Mouse (Mus musculus): ENCODE data around the gene Nacc2. TPM values are rescaled to one million over a fixed set of nuclear protein-coding genes. Genes with fewer than 3 reads are reported as not detected.
A peak's percentile ranks its signal among the peaks of the same experiment; 100 is the strongest.

Gene Nacc2
- polyA plus RNA-seq, 1 experiment from 2014 or later = 10.4 TPM

DNA sequence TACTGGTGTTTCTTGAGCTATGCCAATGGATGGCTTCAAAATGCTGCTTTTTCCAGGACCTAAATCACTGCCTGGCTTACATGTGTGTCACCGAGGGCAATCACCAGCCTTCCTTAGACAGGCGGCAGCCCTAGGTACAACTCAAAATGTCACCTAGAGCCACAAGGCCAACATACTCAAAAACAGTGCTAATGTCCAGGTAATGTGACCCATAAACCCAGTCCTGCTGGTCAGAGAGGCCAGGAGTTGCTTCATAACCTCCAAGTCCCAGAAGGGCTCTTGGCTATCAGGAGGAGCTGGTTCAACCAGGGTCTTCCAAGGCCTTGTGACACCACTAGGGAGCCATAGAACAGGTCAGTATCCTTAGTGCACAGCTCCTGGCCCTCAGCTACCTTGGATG, 11.6 kb upstream of the Nacc2 start:
- H3K36me3 ChIP-seq (ENCODE audit: control insufficient read depth, insufficient read depth, low read length) = peaks cover 5% of the 10 kb centered on the region; the same call in 1 of the 2 replicates
- H3K4me1 ChIP-seq (ENCODE audit: control insufficient read depth, insufficient read depth, low read length) = peaks cover 18% of the 10 kb centered on the region
- no peak overlapping the region for H3K4me3 ChIP-seq (ENCODE audit: low read depth, low read length)
- no peak overlapping the region for H3K9ac ChIP-seq (replicated peaks; ENCODE audit: low read depth, low read length)
- no peaks in the 10 kb centered on the region for H3K9me3 ChIP-seq (ENCODE audit: control insufficient read depth, low read depth, low read length)
- H3K27ac ChIP-seq (ENCODE audit: low read length) = no peak overlapping the region; the same call in 1 of the 2 replicates
- H3K4me2 ChIP-seq (replicated peaks; ENCODE audit: low read depth, low read length) = no peak overlapping the region
- WGBS = 90% methylated on average over 2 of the region's 2 CpGs
- ATAC-seq (ENCODE audit: insufficient number of reproducible peaks, insufficient read depth, low FRiP score, low read depth) = no peak
- no peaks in the 10 kb centered on the region for H3K27me3 ChIP-seq (ENCODE audit: control insufficient read depth, insufficient read depth, low read length)

DNA sequence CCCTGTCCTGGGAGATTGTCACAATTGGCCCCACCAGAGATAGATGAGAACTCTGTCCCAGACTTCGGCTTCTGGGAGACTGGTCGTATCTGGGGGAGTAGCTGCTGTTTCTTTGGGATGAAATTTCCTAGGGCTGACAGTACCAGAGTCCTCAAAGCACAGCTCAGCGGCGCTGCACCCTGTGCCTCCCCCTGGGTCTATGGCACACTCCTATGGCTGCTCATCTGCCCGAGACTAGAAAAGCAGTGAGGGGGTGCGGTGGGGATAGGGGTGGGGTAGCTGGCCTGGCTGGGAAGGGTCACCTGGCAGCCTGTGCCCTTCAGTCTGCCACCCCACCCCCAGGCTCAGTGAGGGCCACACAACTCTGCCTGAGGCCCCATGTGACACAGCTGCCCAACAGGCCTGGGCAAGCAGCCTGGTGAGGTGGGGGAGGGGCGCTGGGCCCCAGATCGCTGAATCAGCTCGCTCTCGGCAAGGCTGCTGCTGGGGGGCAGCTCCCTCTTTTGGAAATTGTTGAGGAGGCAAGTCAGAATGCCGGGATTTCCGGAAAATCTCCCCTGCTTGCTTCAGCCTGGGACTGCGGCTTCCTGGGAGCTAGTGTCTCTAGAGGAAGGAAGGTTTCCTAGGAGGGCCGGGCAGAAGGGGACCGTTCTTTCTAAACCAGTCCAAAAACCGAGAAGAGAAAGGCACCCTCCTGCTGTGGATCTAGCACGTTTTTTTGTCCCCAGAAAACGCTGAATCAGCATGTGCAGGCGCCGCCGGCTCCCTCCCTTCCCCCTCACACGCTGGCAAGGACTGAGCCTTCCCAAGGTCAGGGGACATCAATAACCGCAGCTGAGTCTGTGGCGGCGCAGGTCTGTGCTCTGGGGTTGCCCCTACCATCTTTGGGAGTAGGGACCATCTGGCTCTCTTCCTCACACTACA, 9.9 kb upstream of the Nacc2 start:
- Histone ChIP-seq H3K9ac (replicated peaks; ENCODE audit: low read depth, low read length) (peak overlapping the region; percentile 18; the same call in 1 of the 2 replicates), H3K27me3 (ENCODE audit: control insufficient read depth, insufficient read depth, low read length) (no peaks in the 10 kb centered on the region), H3K4me1 (ENCODE audit: control insufficient read depth, insufficient read depth, low read length) (peaks cover 18% of the 10 kb centered on the region), H3K4me2 (replicated peaks; ENCODE audit: low read depth, low read length) (peak overlapping the region; percentile 53), H3K4me3 (ENCODE audit: low read depth, low read length) (peak overlapping the region; percentile 24), H3K36me3 (ENCODE audit: control insufficient read depth, insufficient read depth, low read length) (peaks cover 5% of the 10 kb centered on the region; the same call in 1 of the 2 replicates), H3K27ac (ENCODE audit: low read length) (peak overlapping the region; percentile 88), H3K9me3 (ENCODE audit: control insufficient read depth, low read depth, low read length) (no peaks in the 10 kb centered on the region)
- ATAC-seq (ENCODE audit: insufficient number of reproducible peaks, insufficient read depth, low FRiP score, low read depth) = peak; percentile 81
- 1% methylated on average over 25 of the region's 25 CpGs for WGBS

DNA sequence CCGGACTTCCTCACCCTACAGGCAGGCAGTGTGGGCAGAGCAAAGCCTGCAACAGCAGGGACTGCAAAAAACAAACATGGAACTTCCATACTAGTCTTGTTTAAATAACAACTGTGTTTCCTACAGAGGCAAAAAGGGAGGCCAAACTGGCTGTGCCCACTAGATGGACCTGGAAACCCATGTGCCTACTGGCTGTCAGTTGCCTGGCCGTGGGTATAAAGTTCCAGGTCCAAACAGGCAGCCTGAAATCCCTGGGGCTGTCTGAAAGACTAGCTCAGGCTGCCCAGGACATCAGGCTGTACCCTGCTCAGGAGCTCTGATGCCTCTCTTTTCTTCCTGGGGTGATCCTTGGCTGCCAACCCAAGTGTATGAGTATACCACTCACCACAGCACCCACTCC, 8.3 kb upstream of the Nacc2 start:
- H3K9me3 ChIP-seq (ENCODE audit: control insufficient read depth, low read depth, low read length) = no peaks in the 10 kb centered on the region
- H3K9ac ChIP-seq (replicated peaks; ENCODE audit: low read depth, low read length) = no peak overlapping the region
- H3K4me3 ChIP-seq (ENCODE audit: low read depth, low read length) = no peak overlapping the region
- H3K27ac ChIP-seq (ENCODE audit: low read length) = no peak overlapping the region
- H3K4me1 ChIP-seq (ENCODE audit: control insufficient read depth, insufficient read depth, low read length) = peaks cover 18% of the 10 kb centered on the region
- no peaks in the 10 kb centered on the region for H3K27me3 ChIP-seq (ENCODE audit: control insufficient read depth, insufficient read depth, low read length)
- no peaks in the 10 kb centered on the region for H3K36me3 ChIP-seq (ENCODE audit: control insufficient read depth, insufficient read depth, low read length)
- no peak overlapping the region for H3K4me2 ChIP-seq (replicated peaks; ENCODE audit: low read depth, low read length)
- 59% methylated on average over 2 of the region's 2 CpGs for WGBS
- ATAC-seq (ENCODE audit: insufficient number of reproducible peaks, insufficient read depth, low FRiP score, low read depth) = no peak

DNA sequence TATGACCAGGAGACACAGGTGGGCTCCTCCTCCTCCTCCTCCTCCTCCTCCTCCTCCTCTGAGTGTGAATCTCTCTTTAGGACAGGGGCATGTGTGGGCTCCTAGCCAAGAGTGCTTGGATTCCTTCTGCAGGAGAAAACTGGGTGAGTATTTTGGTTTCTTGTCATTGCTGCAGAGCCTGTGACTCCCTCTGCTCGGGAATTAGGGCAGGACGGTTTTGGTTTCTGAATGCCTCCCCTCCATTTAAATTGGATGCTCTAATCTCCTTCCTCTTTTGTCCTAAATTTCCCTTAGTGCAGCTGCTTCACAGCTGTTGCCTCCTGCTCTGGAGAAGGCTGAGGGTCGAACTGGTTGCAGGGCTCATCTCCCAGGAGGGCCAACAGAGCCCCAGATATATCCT, 6.9 kb upstream of the Nacc2 start:
- H3K27ac ChIP-seq (ENCODE audit: low read length) = 0 out of 2 replicates have a peak overlapping the region, but pooled peaks have one; percentile 21
- H3K27me3 ChIP-seq (ENCODE audit: control insufficient read depth, insufficient read depth, low read length) = no peaks in the 10 kb centered on the region
- H3K4me2 ChIP-seq (replicated peaks; ENCODE audit: low read depth, low read length) = no peak overlapping the region
- ATAC-seq (ENCODE audit: insufficient number of reproducible peaks, insufficient read depth, low FRiP score, low read depth) = no peak
- H3K4me3 ChIP-seq (ENCODE audit: low read depth, low read length) = no peak overlapping the region
- H3K4me1 ChIP-seq (ENCODE audit: control insufficient read depth, insufficient read depth, low read length) = peaks cover 18% of the 10 kb centered on the region
- H3K36me3 ChIP-seq (ENCODE audit: control insufficient read depth, insufficient read depth, low read length) = no peaks in the 10 kb centered on the region
- H3K9ac ChIP-seq (replicated peaks; ENCODE audit: low read depth, low read length) = no peak overlapping the region
- H3K9me3 ChIP-seq (ENCODE audit: control insufficient read depth, low read depth, low read length) = no peaks in the 10 kb centered on the region
- WGBS = 44% methylated on average over 3 of the region's 3 CpGs

DNA sequence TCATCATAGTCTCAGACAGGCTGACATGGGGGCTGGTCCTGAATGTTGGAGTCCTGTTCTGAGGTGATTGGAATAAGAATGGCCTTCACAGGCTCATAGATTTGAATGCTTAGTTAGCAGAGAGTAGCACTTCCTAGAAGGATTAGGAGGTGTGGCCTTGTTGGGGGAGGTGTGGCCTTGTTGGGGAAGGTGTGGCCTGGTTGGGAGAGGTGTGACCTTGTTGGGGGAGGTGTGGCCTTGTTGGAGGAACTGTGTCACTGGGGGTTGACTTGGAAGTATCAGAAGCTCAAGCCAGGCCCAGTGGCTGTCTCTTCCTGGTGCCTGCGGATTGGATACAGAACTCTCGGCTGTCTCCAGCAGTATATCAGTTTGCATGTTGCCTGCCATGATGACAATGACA, 6.3 kb upstream of the Nacc2 start:
- WGBS = 83% methylated on average over 2 of the region's 2 CpGs
- Histone ChIP-seq H3K36me3 (ENCODE audit: control insufficient read depth, insufficient read depth, low read length) (no peaks in the 10 kb centered on the region), H3K9ac (replicated peaks; ENCODE audit: low read depth, low read length) (no peak overlapping the region), H3K4me1 (ENCODE audit: control insufficient read depth, insufficient read depth, low read length) (peaks cover 18% of the 10 kb centered on the region), H3K4me2 (replicated peaks; ENCODE audit: low read depth, low read length) (no peak overlapping the region), H3K9me3 (ENCODE audit: control insufficient read depth, low read depth, low read length) (no peaks in the 10 kb centered on the region), H3K4me3 (ENCODE audit: low read depth, low read length) (no peak overlapping the region), H3K27me3 (ENCODE audit: control insufficient read depth, insufficient read depth, low read length) (no peaks in the 10 kb centered on the region), H3K27ac (ENCODE audit: low read length) (no peak overlapping the region)
- no peak for ATAC-seq (ENCODE audit: insufficient number of reproducible peaks, insufficient read depth, low FRiP score, low read depth)

DNA sequence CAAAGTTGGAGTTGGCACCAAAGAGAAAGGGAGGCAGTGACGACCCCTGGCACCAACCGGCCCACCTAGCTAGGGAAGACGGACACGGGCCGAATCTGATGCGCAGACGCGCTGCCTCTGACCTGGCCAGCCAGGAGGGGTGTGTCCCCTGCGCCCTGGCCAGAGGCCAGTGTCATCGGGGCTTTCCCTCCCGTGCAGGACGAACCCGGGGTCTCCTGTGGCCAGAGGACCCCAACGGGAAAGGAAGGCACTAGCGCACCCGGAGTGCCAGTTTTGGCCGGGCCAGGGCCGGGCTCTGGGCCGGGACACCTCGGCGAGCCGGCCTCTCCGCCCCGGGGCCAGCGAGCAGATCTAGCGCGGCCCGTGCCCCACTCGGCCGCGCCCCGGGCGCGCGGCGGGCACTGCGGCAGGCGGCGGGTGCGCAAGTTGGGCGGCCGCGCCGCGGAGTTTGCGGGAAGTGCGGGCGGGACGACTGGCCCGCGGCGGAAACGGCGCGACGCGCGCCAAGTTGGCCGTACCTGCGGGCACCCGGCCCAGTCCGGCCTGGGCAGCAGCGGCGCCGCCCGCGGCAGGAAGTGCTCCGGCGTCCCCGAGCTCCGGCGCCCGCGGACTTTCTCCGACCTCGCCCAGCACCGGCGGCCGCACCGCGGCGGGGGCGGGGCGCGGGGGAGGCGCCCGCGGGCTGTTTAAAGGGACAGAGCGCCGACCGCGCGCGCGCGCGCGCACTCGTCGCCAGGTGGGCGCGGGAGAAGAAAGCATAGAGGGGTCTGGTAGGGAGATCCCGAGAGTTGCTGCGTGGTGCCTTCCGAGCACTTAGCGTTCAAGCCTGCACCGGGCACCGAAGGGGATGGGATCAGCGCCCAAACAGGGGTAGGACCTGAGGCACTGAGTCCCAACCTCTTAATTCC, 595 bp downstream of the Nacc2 start:
- peaks cover 13% of the 10 kb centered on the region; the same call in 1 of the 2 replicates for H3K4me1 ChIP-seq (ENCODE audit: control insufficient read depth, insufficient read depth, low read length)
- H3K9ac ChIP-seq (replicated peaks; ENCODE audit: low read depth, low read length) = peak overlapping the region; percentile 81
- no peaks in the 10 kb centered on the region for H3K27me3 ChIP-seq (ENCODE audit: control insufficient read depth, insufficient read depth, low read length)
- peak; percentile 73 for ATAC-seq (ENCODE audit: insufficient number of reproducible peaks, insufficient read depth, low FRiP score, low read depth)
- peak overlapping the region; percentile 97 for H3K4me2 ChIP-seq (replicated peaks; ENCODE audit: low read depth, low read length)
- peak overlapping the region; percentile 70 for H3K4me3 ChIP-seq (ENCODE audit: low read depth, low read length)
- H3K9me3 ChIP-seq (ENCODE audit: control insufficient read depth, low read depth, low read length) = no peaks in the 10 kb centered on the region
- H3K27ac ChIP-seq (ENCODE audit: low read length) = 0 out of 2 replicates have a peak overlapping the region, but pooled peaks have one; percentile 21
- WGBS = under 1% methylated on average over 80 of the region's 109 CpGs
- no peaks in the 10 kb centered on the region for H3K36me3 ChIP-seq (ENCODE audit: control insufficient read depth, insufficient read depth, low read length)

DNA sequence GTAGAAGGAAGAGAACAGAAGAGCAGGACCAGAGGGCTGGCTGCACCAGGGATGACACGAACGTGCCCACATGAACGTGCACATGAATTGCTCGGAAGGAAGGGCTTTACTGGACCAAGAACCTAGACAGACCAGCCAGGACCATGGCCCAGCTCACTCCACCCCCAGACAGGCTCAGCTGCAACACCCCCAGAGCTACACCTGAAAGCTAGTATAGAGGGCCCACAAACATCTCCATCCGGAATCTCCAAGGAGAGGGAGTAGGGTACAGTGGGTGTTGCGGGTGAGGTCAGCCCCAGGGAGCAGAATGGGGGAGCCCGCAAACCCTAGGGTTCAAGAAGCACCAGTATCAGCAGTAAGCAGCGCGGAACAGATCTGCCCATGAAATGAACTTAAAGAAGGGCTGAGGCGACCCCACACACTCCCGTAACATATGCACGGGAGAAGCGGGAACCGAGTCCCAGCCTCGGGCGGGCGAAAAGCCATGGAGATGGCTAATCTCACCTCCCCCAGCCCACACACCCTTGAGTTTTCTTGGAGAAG, 1.4 kb downstream of the Nacc2 start:
- WGBS = 26% methylated on average over 17 of the region's 17 CpGs
- Histone ChIP-seq H3K4me1 (ENCODE audit: control insufficient read depth, insufficient read depth, low read length) (peaks cover 13% of the 10 kb centered on the region; the same call in 1 of the 2 replicates), H3K27me3 (ENCODE audit: control insufficient read depth, insufficient read depth, low read length) (no peaks in the 10 kb centered on the region), H3K27ac (ENCODE audit: low read length) (no peak overlapping the region), H3K9me3 (ENCODE audit: control insufficient read depth, low read depth, low read length) (no peaks in the 10 kb centered on the region), H3K4me3 (ENCODE audit: low read depth, low read length) (peak overlapping the region; percentile 70), H3K9ac (replicated peaks; ENCODE audit: low read depth, low read length) (no peak overlapping the region), H3K36me3 (ENCODE audit: control insufficient read depth, insufficient read depth, low read length) (no peaks in the 10 kb centered on the region), H3K4me2 (replicated peaks; ENCODE audit: low read depth, low read length) (peak overlapping the region; percentile 97)
- ATAC-seq (ENCODE audit: insufficient number of reproducible peaks, insufficient read depth, low FRiP score, low read depth) = no peak

DNA sequence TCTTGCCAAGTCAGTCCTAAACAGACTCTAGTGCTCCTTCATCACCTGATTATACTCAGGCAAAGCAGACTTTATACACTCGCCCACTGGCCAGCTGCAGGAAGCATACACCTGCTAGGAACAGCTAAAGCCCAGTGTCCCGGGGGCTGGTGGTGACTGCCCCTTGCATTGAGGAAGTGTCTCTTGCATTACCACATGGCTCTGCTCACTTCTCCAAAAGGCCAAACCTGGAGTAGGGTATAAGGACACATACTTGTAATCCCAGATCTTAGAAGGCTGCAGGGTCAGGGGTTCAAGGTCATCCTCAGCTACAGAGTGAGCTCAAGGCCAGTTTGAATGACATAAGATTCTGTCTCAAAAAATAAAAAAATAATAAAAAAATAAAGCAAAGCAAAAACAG, 3.4 kb downstream of the Nacc2 start:
- Histone ChIP-seq H3K4me3 (ENCODE audit: low read depth, low read length) (no peak overlapping the region), H3K4me1 (ENCODE audit: control insufficient read depth, insufficient read depth, low read length) (peaks cover 13% of the 10 kb centered on the region; the same call in 1 of the 2 replicates), H3K36me3 (ENCODE audit: control insufficient read depth, insufficient read depth, low read length) (no peaks in the 10 kb centered on the region), H3K9ac (replicated peaks; ENCODE audit: low read depth, low read length) (no peak overlapping the region), H3K27me3 (ENCODE audit: control insufficient read depth, insufficient read depth, low read length) (no peaks in the 10 kb centered on the region), H3K9me3 (ENCODE audit: control insufficient read depth, low read depth, low read length) (no peaks in the 10 kb centered on the region), H3K27ac (ENCODE audit: low read length) (no peak overlapping the region), H3K4me2 (replicated peaks; ENCODE audit: low read depth, low read length) (no peak overlapping the region)
- WGBS = 70% methylated on average over 2 of the region's 2 CpGs
- ATAC-seq (ENCODE audit: insufficient number of reproducible peaks, insufficient read depth, low FRiP score, low read depth) = no peak
